Mouse (Mus musculus) embryonic facial prominence, embryonic 15.5 days (tissue): ENCODE measurements around the gene Psme3. TPM values are rescaled to one million over a fixed set of nuclear protein-coding genes. Genes with fewer than 3 reads are reported as not detected.
A peak's percentile ranks its signal among the peaks of the same experiment; 100 is the strongest.

Experiments used
- ATAC-seq: fragments of 200-750 bp; cut with Nextera tagmentation; 2 replicates; pipeline ENCODE4 v1.8.0; 2017; ENCODE audit warnings: low read depth, moderate TSS enrichment; ENCODE audit not compliant: insufficient number of reproducible peaks, low FRiP score, low TSS enrichment
- H3K27ac ChIP-seq: fragments of 300-500 bp; sonication (generic); replicated peaks from 2 replicates; pipeline ENCODE4 v1.5.1; 2015; ENCODE audit warnings: mild to moderate bottlenecking, inconsistent platforms
- H3K27me3 ChIP-seq: fragments of 300-500 bp; sonication (generic); 2 replicates; pipeline ENCODE4 v1.6.1; 2015; ENCODE audit warnings: inconsistent platforms
- H3K36me3 ChIP-seq: fragments of 300-500 bp; sonication (generic); 2 replicates; pipeline ENCODE4 v1.6.1; 2015; ENCODE audit warnings: mild to moderate bottlenecking, inconsistent platforms
- H3K4me1 ChIP-seq: fragments of 300-500 bp; sonication (generic); 2 replicates; pipeline ENCODE4 v1.6.1; 2015; ENCODE audit warnings: inconsistent platforms
- H3K4me2 ChIP-seq: fragments of 300-500 bp; sonication (generic); replicated peaks from 2 replicates; pipeline ENCODE4 v1.6.1; 2015; ENCODE audit warnings: mild to moderate bottlenecking, inconsistent platforms
- H3K4me3 ChIP-seq: fragments of 300-500 bp; sonication (generic); replicated peaks from 2 replicates; pipeline ENCODE4 v1.5.1; 2015; ENCODE audit warnings: mild to moderate bottlenecking, inconsistent platforms
- H3K9ac ChIP-seq: fragments of 300-500 bp; sonication (generic); 2 replicates; pipeline ENCODE4 v1.6.1; 2015; ENCODE audit warnings: inconsistent platforms
- H3K9me3 ChIP-seq: fragments of 300-500 bp; sonication (generic); replicated peaks from 2 replicates; pipeline ENCODE4 v1.6.1; 2016; ENCODE audit warnings: inconsistent platforms
- WGBS: fragments of 180-500 bp; shearing (Covaris S2); methylation state at CpG from one replicate; pipeline ENCODE4 v1.1.7; 2015; 5-methylcytosine and 5-hydroxymethylcytosine counted together
- polyA plus RNA-seq: library from polyadenylated mRNA; unstranded; fragments of >200 nt; fragmentation: Nextera tagmentation; extraction: Ambion mirVana; gene quantifications from 2 replicates; pipeline ENCODE4 v1.2.1, GENCODE M21; 2015

Psme3 gene
- polyA plus RNA-seq, 1 experiment from 2014 or later: 126 TPM

- peaks cover 19% of the 10 kb centered on the region for H3K4me1 ChIP-seq
- no peak for ATAC-seq
- no peak overlapping the region for H3K4me3 ChIP-seq
- H3K9me3 ChIP-seq: no peaks in the 10 kb centered on the region
- H3K36me3 ChIP-seq: peaks cover 8% of the 10 kb centered on the region; the same call in 1 of the 2 replicates
- 38% methylated on average over 5 of the region's 5 CpGs for WGBS
- H3K27me3 ChIP-seq: no peaks in the 10 kb centered on the region
- H3K9ac ChIP-seq: no peak overlapping the region
- no peak overlapping the region for H3K27ac ChIP-seq
- H3K4me2 ChIP-seq: no peak overlapping the region
Observed at GRCm38 (mm10) chr11:101282896-101283295, 33.1 kb upstream of the Psme3 start.

- no peak for ATAC-seq
- Histone ChIP-seq H3K36me3 (peaks cover 10% of the 10 kb centered on the region), H3K4me2 (no peak overlapping the region), H3K4me3 (no peak overlapping the region), H3K27me3 (no peaks in the 10 kb centered on the region), H3K9me3 (no peaks in the 10 kb centered on the region), H3K9ac (no peak overlapping the region), H3K27ac (no peak overlapping the region), H3K4me1 (peaks cover 14% of the 10 kb centered on the region; the same call in 1 of the 2 replicates)
- WGBS: 54% methylated on average over 4 of the region's 4 CpGs
Observed at GRCm38 (mm10) chr11:101283805-101284204, 32.2 kb upstream of the Psme3 start.

GRCm38 (mm10) chr11:101287306-101287705 lies 28.7 kb upstream of the Psme3 start:
- Histone ChIP-seq H3K27me3 (no peaks in the 10 kb centered on the region), H3K4me1 (0 out of 2 replicates have a peak, but pooled peaks cover 5% of the 10 kb centered on the region), H3K9ac (no peak overlapping the region), H3K9me3 (no peaks in the 10 kb centered on the region), H3K4me3 (no peak overlapping the region), H3K36me3 (peaks cover 44% of the 10 kb centered on the region), H3K27ac (no peak overlapping the region), H3K4me2 (no peak overlapping the region)
- 87% methylated on average over 9 of the region's 9 CpGs for WGBS
- no peak for ATAC-seq

- WGBS: 95% methylated on average over 8 of the region's 8 CpGs
- ATAC-seq: no peak
Observed at GRCm38 (mm10) chr11:101291231-101291630, 24.8 kb upstream of the Psme3 start.

GRCm38 (mm10) chr11:101295191-101295590 lies 20.8 kb upstream of the Psme3 start:
- no peak overlapping the region for H3K9ac ChIP-seq
- H3K4me3 ChIP-seq: no peak overlapping the region
- no peak overlapping the region for H3K27ac ChIP-seq
- no peak for ATAC-seq
- H3K36me3 ChIP-seq: peaks cover 82% of the 10 kb centered on the region
- no peaks in the 10 kb centered on the region for H3K9me3 ChIP-seq
- H3K4me2 ChIP-seq: no peak overlapping the region
- 95% methylated on average over 8 of the region's 8 CpGs for WGBS
- H3K4me1 ChIP-seq: no peaks in the 10 kb centered on the region
- H3K27me3 ChIP-seq: no peaks in the 10 kb centered on the region

More at GRCm38 (mm10) chr11:101291231-101291630, 24.8 kb upstream of the Psme3 start:
- no peaks in the 10 kb centered on the region for H3K9me3 ChIP-seq
- H3K4me3 ChIP-seq: no peak overlapping the region
- H3K27ac ChIP-seq: no peak overlapping the region
- H3K36me3 ChIP-seq: peaks cover 82% of the 10 kb centered on the region
- H3K4me1 ChIP-seq: no peaks in the 10 kb centered on the region
- no peak overlapping the region for H3K4me2 ChIP-seq
- no peaks in the 10 kb centered on the region for H3K27me3 ChIP-seq
- no peak overlapping the region for H3K9ac ChIP-seq

- H3K4me2 ChIP-seq: peak overlapping the region; percentile 82
- no peak for ATAC-seq
- peak overlapping the region; percentile 72 for H3K9ac ChIP-seq
- H3K27ac ChIP-seq: no peak overlapping the region
- no peaks in the 10 kb centered on the region for H3K27me3 ChIP-seq
- peaks cover 15% of the 10 kb centered on the region for H3K4me1 ChIP-seq
- H3K9me3 ChIP-seq: no peaks in the 10 kb centered on the region
- peak overlapping the region; percentile 84 for H3K4me3 ChIP-seq
- peaks cover 28% of the 10 kb centered on the region for H3K36me3 ChIP-seq
- WGBS: 63% methylated on average over 7 of the region's 7 CpGs
Observed at GRCm38 (mm10) chr11:101300881-101301280, 15.1 kb upstream of the Psme3 start.

GRCm38 (mm10) chr11:101301299-101302003 lies 14.6 kb upstream of the Psme3 start:
- WGBS: 13% methylated on average over 26 of the region's 26 CpGs
- ATAC-seq: peak; percentile 20; the same call in 1 of the 2 replicates
- H3K9ac ChIP-seq: peak overlapping the region; percentile 72
- H3K27ac ChIP-seq: 0 out of 2 replicates have a peak overlapping the region, but pooled peaks have one; percentile 35
- peaks cover 25% of the 10 kb centered on the region for H3K36me3 ChIP-seq
- H3K9me3 ChIP-seq: no peaks in the 10 kb centered on the region
- H3K27me3 ChIP-seq: no peaks in the 10 kb centered on the region
- H3K4me1 ChIP-seq: peaks cover 15% of the 10 kb centered on the region
- peak overlapping the region; percentile 82 for H3K4me2 ChIP-seq
- H3K4me3 ChIP-seq: peak overlapping the region; percentile 84

- H3K36me3 ChIP-seq: peaks cover 21% of the 10 kb centered on the region
- peak within 1 kb of the TSS; percentile 72 for H3K9ac ChIP-seq
- peak within 1 kb of the TSS; percentile 82 for H3K4me2 ChIP-seq
- peak within 1 kb of the TSS; percentile 35; the same call in 1 of the 2 replicates for H3K27ac ChIP-seq
- no peaks in the 10 kb centered on the region for H3K9me3 ChIP-seq
- WGBS: 6% methylated on average over 39 of the region's 39 CpGs
- peaks cover 15% of the 10 kb centered on the region for H3K4me1 ChIP-seq
- no peaks in the 10 kb centered on the region for H3K27me3 ChIP-seq
- peak; percentile 89 for ATAC-seq
- peak within 1 kb of the TSS; percentile 84 for H3K4me3 ChIP-seq
Observed at GRCm38 (mm10) chr11:101302004-101302798, 13.8 kb upstream of the Psme3 start, which contains the start of gene Becn1. Gene Becn1 (minus strand): TSS chr11:101302286.

- no peak for ATAC-seq
- WGBS: 29% methylated on average over 5 of the region's 5 CpGs
- no peak overlapping the region for H3K9ac ChIP-seq
- H3K27me3 ChIP-seq: 0 out of 2 replicates have a peak, but pooled peaks cover 3% of the 10 kb centered on the region
- H3K4me3 ChIP-seq: no peak overlapping the region
- H3K4me1 ChIP-seq: no peaks in the 10 kb centered on the region
- no peaks in the 10 kb centered on the region for H3K36me3 ChIP-seq
- H3K27ac ChIP-seq: no peak overlapping the region
- H3K4me2 ChIP-seq: no peak overlapping the region
- no peaks in the 10 kb centered on the region for H3K9me3 ChIP-seq
Observed at GRCm38 (mm10) chr11:101307744-101308143, 8.3 kb upstream of the Psme3 start.

GRCm38 (mm10) chr11:101311083-101311482 lies 4.9 kb upstream of the Psme3 start:
- ATAC-seq: no peak
- H3K27ac ChIP-seq: no peak overlapping the region
- no peak overlapping the region for H3K4me3 ChIP-seq
- H3K4me2 ChIP-seq: no peak overlapping the region
- H3K27me3 ChIP-seq: 0 out of 2 replicates have a peak, but pooled peaks cover 3% of the 10 kb centered on the region
- no peaks in the 10 kb centered on the region for H3K36me3 ChIP-seq
- no peaks in the 10 kb centered on the region for H3K9me3 ChIP-seq
- no peaks in the 10 kb centered on the region for H3K4me1 ChIP-seq
- 78% methylated on average over 3 of the region's 3 CpGs for WGBS
- no peak overlapping the region for H3K9ac ChIP-seq

GRCm38 (mm10) chr11:101312150-101312549 lies 3.9 kb upstream of the Psme3 start:
- Histone ChIP-seq H3K9me3 (no peaks in the 10 kb centered on the region), H3K36me3 (no peaks in the 10 kb centered on the region), H3K27me3 (0 out of 2 replicates have a peak, but pooled peaks cover 3% of the 10 kb centered on the region), H3K27ac (no peak overlapping the region), H3K9ac (no peak overlapping the region), H3K4me2 (no peak overlapping the region), H3K4me3 (no peak overlapping the region), H3K4me1 (peaks cover 6% of the 10 kb centered on the region)
- WGBS: 57% methylated on average over 3 of the region's 3 CpGs
- ATAC-seq: no peak
